Mouse (Mus musculus) heart, adult 11 months (tissue): ENCODE results near the gene Ncaph2.

Source experiments
- DNase-seq: peaks from one replicate; pipeline ENCODE4 v3.0.0; 2022

The Ncaph2 gene

DNA sequence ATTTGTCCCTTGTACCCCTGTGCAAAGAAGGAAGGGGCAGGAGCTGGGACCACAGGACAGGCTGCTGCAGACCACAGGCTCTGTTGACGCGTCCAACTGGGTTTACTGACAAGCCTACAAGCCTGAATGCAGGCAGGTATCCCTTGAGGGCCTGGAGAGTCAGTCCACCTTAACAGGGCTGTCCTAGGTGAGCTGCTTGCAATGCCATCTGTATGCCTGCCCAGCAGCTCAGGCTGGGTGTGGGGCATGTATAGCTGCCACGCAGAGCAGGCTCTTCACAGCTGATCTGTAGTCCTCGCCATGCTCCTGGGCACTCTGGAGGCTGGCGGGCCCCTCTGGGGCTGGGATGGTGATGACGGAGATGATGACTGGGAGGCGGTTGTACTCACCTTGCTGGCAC is 29.1 kb downstream of the Ncaph2 start, which contains the start of gene Klhdc7b:
TSS of gene Klhdc7b (plus strand) at position 301 of the 400 bp plus-strand sequence.
- no peak for DNase-seq

DNA sequence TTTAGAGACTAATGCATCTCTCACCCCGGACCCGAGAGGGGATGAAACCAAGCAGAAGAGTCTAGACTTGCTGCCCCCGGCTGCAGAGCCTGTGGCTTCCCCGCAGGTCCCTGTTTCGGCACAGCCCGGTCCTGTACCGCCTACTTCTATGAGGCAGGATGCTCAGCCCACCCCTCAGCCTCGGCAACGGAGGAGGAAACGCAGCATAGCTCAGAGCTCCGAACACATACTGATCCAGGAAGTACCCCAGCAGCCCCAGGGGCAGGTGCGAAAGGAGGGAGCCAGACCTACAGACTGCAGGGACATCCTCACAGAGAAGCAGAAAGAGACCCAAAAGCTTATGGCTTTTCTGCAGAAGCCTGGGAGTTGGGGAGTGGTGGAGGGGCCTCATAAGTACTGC is 31.6 kb downstream of the Ncaph2 start:
- no peak for DNase-seq

GRCm38 (mm10) chr15:89390081-89390480 is 34.6 kb downstream of the Ncaph2 start:
- DNase-seq: no peak

DNA sequence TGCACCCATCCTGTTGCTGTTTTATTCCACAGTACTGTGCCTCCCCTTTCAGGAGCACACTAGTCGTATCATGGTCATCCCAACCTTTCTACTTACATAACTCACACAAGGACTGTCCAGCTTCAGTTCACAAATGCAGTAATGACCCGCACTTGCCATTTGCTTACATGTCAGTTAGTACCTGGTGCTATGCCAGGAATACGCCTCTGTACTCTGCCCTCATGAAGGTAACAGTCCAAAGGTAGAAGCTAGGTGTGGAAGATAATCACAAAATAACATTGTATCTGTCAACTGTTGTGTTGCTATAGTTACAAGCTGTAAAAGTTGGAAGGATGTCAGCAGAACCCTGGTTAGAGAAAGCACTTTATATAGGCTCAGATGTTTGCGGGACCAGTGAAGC is 41.4 kb downstream of the Ncaph2 start:
- no peak for DNase-seq

DNA sequence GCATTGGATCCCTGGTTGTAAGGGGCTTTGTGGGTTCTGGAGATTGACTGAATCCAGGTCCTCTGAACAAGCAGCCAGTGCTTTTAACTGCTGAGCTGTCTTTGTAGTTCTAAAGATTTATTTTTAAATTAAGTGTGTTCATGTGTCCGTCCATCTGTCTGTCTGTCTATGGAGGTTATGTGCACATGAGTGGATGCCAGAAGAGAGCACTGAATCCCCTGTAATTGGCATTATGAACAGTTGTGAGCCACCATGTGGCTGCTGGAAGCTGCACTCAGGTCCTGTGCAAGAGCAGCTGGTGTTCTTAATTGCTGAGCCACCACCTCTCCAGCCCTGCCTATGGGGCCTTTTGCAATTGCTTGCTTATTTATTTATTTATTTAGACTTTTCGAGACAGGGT is 42.6 kb downstream of the Ncaph2 start:
- DNase-seq: no peak

- DNase-seq: no peak
Measured at GRCm38 (mm10) chr15:89399716-89400115, 44.2 kb downstream of the Ncaph2 start.

GRCm38 (mm10) chr15:89402471-89402870 is 47.0 kb downstream of the Ncaph2 start:
- no peak for DNase-seq

DNA sequence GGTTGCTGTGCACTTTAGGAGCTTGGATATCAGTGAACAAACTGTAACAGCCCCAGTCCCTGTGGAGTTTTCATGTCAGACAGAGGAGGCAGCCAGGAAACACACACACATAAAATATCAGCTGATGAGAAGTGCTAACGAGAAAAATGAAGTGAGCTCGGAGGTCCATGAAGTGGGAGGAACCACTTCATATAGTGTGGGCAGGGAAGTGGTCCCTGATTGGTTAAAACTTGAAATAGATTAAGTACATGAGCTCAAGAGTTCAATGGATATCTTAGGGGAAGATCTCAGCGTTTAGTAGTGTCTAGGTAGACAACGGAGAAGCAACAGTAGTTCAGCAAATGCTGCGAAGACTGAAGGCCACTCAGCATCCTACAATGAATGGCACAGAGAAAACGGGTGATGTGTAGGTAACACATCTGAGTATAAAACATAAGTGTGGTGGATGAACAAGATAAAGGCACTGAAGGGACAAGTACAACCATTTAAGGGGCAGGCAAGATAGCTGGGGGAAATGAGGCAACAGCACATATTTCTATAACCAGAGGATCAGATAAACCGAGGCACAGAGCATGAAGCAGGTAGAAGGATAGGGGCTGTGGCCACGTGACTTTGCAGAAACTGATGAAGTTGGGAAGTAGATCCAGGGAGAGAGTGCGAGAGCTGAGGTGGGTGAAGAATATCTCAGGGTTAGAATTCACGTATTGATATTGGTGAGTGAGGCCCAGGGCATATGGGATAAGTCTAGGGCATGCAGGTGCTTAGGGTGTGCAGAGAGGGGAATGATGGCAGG is 49.5 kb downstream of the Ncaph2 start:
- no peak for DNase-seq

GRCm38 (mm10) chr15:89406691-89407090 is 51.2 kb downstream of the Ncaph2 start:
- DNase-seq: no peak

GRCm38 (mm10) chr15:89410118-89410517 is 54.6 kb downstream of the Ncaph2 start, which contains the start of gene Syce3:
Syce3 (minus strand) TSS chr15:89410503.
- no peak for DNase-seq

- peak; percentile 96 for DNase-seq
Measured at GRCm38 (mm10) chr15:89415282-89415681, 59.8 kb downstream of the Ncaph2 start.

- no peak for DNase-seq
Measured at GRCm38 (mm10) chr15:89421938-89422337, 66.4 kb downstream of the Ncaph2 start.
